Mouse (Mus musculus) urinary bladder, postnatal 4 days (tissue): ENCODE measurements around the gene Brdt.

Source experiments
- DNase-seq, 2 experiments: peaks; one replicate each; pipeline ENCODE4 v3.0.0; 2021 to 2022; ENCODE audit warnings: low spot score in 2 of 2

Brdt gene

GRCm38 (mm10) chr5:107412285-107412684, 81.3 kb downstream of the Brdt start:
- no peak for DNase-seq

- DNase-seq, result no peak
Observed at GRCm38 (mm10) chr5:107415098-107415497, 84.1 kb downstream of the Brdt start.

- no peak for DNase-seq
Observed at GRCm38 (mm10) chr5:107421676-107422075, 90.7 kb downstream of the Brdt start.

DNA sequence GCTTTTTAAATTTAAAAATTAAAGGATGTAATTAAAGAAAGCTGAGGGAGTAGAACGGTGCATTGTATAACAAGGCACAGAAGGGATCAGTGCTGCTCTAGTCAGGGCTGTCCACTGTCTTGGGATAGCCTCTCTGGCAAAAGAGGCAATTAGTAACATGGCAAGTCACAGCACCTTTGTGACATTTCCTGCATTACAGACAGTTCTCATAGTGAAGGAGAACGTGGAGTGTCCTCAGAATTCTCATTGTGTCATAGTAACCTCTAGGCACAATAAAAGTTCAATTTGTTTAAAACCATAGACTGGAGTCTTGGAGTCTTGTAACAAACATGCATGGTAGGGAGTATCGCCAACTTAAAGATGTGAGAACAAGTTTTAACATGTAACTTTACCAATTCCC, 100.3 kb downstream of the Brdt start, which contains the start of gene Lpcat2b:
Gene Lpcat2b, plus strand, starts transcription at position 301 of the 400 bp plus-strand sequence.
- DNase-seq, result no peak

DNA sequence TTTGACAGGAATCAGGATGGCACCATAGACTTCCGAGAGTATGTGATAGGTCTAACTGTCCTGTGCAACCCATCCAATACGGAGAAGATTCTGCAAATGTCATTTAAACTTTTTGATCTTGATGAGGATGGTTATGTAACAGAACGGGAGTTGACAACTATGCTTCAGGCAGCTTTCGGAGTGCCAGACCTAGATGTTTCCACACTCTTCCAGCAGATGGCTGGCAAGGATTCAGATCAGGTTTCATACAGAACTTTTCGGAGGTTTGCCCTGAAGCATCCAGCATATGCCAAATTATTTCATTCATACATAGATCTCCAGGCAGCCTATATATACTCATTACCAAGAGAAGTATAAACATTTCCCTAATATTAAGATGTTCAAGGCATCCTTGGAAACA, 103.0 kb downstream of the Brdt start:
- DNase-seq, result no peak

DNA sequence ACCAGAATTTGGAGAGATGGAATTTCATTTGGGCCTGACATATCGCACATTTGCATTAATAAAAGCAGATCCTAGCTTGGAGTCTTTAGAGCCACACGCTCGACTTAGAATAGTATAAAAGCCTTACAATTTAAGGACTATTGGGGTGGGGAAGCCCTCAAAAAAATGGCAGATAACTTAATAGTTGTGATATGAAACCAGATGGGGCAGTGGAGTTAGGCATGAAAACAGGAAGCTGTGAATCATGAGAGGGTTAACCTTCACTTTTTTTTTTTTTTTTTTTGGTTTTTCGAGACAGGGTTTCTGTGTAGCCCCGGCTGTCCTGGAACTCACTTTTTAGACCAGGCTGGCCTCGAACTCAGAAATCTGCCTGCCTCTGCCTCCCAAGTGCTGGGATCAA, 105.2 kb downstream of the Brdt start:
- no peak for DNase-seq
